ENCODE assay signal across 20 mouse cellular contexts in genomic region chr13:110342602-110343001, GRCm38 (mm10). TPM values are rescaled to one million over a fixed set of nuclear protein-coding genes. Genes with fewer than 3 reads are reported as not detected.
DNase-seq lines count a peak whose midpoint lies in the region; ATAC-seq lines count a peak whose summit lies in the region.
"Had no signal": no experiment of that assay in that cellular context is flagged by ENCODE, and none has a peak within 500 bp of the region (broad histone marks: within the 10 kb centered on the region; RNA-seq: fewer than 3 reads in every experiment).

No protein-coding gene starts in this region.

- no peaks in the 10 kb centered on the region for H3K27me3 ChIP-seq in forebrain, embryonic 12.5 days
- no peaks in the 10 kb centered on the region for H3K27me3 ChIP-seq in forebrain, embryonic 15.5 days
- H3K27me3 ChIP-seq in hindbrain, embryonic 14.5 days (ENCODE audit: control insufficient read depth, insufficient read depth, low read length) = no peaks in the 10 kb centered on the region
- H3K27me3 ChIP-seq in hindbrain, embryonic 12.5 days = no peaks in the 10 kb centered on the region
- no peaks in the 10 kb centered on the region for H3K27me3 ChIP-seq in forebrain, embryonic 14.5 days (replicated peaks; ENCODE audit: control insufficient read depth, insufficient read depth, low read length)
- H3K27me3 ChIP-seq: CH12.LX; embryonic facial prominence, embryonic 12.5 days; heart, embryonic 12.5 days had no signal

- H3K4me2 ChIP-seq in forebrain, embryonic 12.5 days = no peak overlapping the region
- H3K4me2 ChIP-seq in forebrain, embryonic 15.5 days (replicated peaks) = no peak overlapping the region
- H3K4me2 ChIP-seq in hindbrain, embryonic 14.5 days (replicated peaks) = no peak overlapping the region
- H3K4me2 ChIP-seq in hindbrain, embryonic 12.5 days (replicated peaks) = no peak overlapping the region
- H3K4me2 ChIP-seq in forebrain, embryonic 14.5 days (ENCODE audit: low read length) = no peak overlapping the region
- H3K4me2 ChIP-seq: embryonic facial prominence, embryonic 12.5 days; heart, embryonic 12.5 days had no signal

- no peak for DNase-seq in hindbrain, embryonic 14.5 days (ENCODE audit: low spot score)
- peak; percentile 31 for DNase-seq in forebrain, embryonic 14.5 days (ENCODE audit: low spot score)
- no peak for DNase-seq in retina, postnatal 1 day
- DNase-seq in right cerebral cortex, adult 2 months (ENCODE audit: low spot score in 2 of 2) = no peak
- DNase-seq: adrenal gland, adult 8-10 months; cerebellum, adult 11-12 months; cerebellum, adult 9-10 months; cerebellum, postnatal 25 days; gastrocnemius, postnatal 10 days; heart, adult 2 months; kidney, adult 2 months had no signal

- H3K36me3 ChIP-seq in forebrain, embryonic 12.5 days (replicated peaks) = no peaks in the 10 kb centered on the region
- H3K36me3 ChIP-seq in forebrain, embryonic 15.5 days = no peaks in the 10 kb centered on the region
- no peaks in the 10 kb centered on the region for H3K36me3 ChIP-seq in hindbrain, embryonic 14.5 days (replicated peaks; ENCODE audit: control insufficient read depth, insufficient read depth)
- H3K36me3 ChIP-seq in hindbrain, embryonic 12.5 days = no peaks in the 10 kb centered on the region
- H3K36me3 ChIP-seq in forebrain, embryonic 14.5 days (ENCODE audit: control insufficient read depth, insufficient read depth, low read length) = no peaks in the 10 kb centered on the region
- H3K36me3 ChIP-seq: embryonic facial prominence, embryonic 12.5 days; heart, embryonic 12.5 days had no signal

- no peak overlapping the region for H3K4me3 ChIP-seq in forebrain, embryonic 12.5 days (replicated peaks)
- no peak overlapping the region for H3K4me3 ChIP-seq in forebrain, embryonic 15.5 days
- H3K4me3 ChIP-seq in hindbrain, embryonic 14.5 days (replicated peaks; ENCODE audit: low read length) = no peak overlapping the region
- no peak overlapping the region for H3K4me3 ChIP-seq in hindbrain, embryonic 12.5 days
- no peak overlapping the region for H3K4me3 ChIP-seq in forebrain, embryonic 14.5 days (ENCODE audit: low read depth, low read length)
- H3K4me3 ChIP-seq: embryonic facial prominence, embryonic 12.5 days; heart, adult 2 months; heart, embryonic 12.5 days had no signal

- no peak overlapping the region for H3K9ac ChIP-seq in forebrain, embryonic 12.5 days
- H3K9ac ChIP-seq in forebrain, embryonic 15.5 days (replicated peaks) = no peak overlapping the region
- no peak overlapping the region for H3K9ac ChIP-seq in hindbrain, embryonic 14.5 days
- H3K9ac ChIP-seq in hindbrain, embryonic 12.5 days = no peak overlapping the region
- no peak overlapping the region for H3K9ac ChIP-seq in forebrain, embryonic 14.5 days (ENCODE audit: low read length)
- H3K9ac ChIP-seq: embryonic facial prominence, embryonic 12.5 days; heart, embryonic 12.5 days had no signal

- ATAC-seq in forebrain, embryonic 12.5 days (ENCODE audit: low FRiP score) = peak; percentile 60; the same call in 1 of the 2 replicates
- no peak; the same call in 1 of the 2 replicates for ATAC-seq in forebrain, embryonic 15.5 days (replicated peaks)
- ATAC-seq in hindbrain, embryonic 14.5 days (ENCODE audit: low FRiP score) = no peak
- ATAC-seq in hindbrain, embryonic 12.5 days (ENCODE audit: low FRiP score) = no peak
- no peak for ATAC-seq in forebrain, embryonic 14.5 days
- ATAC-seq: intestine, embryonic 16.5 days had no signal

- peaks cover 8% of the 10 kb centered on the region for H3K4me1 ChIP-seq in forebrain, embryonic 12.5 days
- peaks cover 4% of the 10 kb centered on the region; the same call in 1 of the 2 replicates for H3K4me1 ChIP-seq in forebrain, embryonic 15.5 days
- 0 out of 2 replicates have a peak, but pooled peaks cover 3% of the 10 kb centered on the region for H3K4me1 ChIP-seq in hindbrain, embryonic 14.5 days (replicated peaks; ENCODE audit: control insufficient read depth, insufficient read depth, low read length)
- peaks cover 5% of the 10 kb centered on the region for H3K4me1 ChIP-seq in hindbrain, embryonic 12.5 days
- no peaks in the 10 kb centered on the region for H3K4me1 ChIP-seq in forebrain, embryonic 14.5 days (ENCODE audit: control insufficient read depth, insufficient read depth, low read length)
- H3K4me1 ChIP-seq: heart, embryonic 12.5 days had no signal

- no peak overlapping the region for H3K27ac ChIP-seq in forebrain, embryonic 12.5 days
- no peak overlapping the region for H3K27ac ChIP-seq in forebrain, embryonic 15.5 days (replicated peaks)
- 0 out of 2 replicates have a peak overlapping the region, but pooled peaks have one; percentile 62 for H3K27ac ChIP-seq in hindbrain, embryonic 14.5 days
- no peak overlapping the region for H3K27ac ChIP-seq in hindbrain, embryonic 12.5 days
- H3K27ac ChIP-seq in forebrain, embryonic 14.5 days (ENCODE audit: low read depth, low read length) = no peak overlapping the region
- H3K27ac ChIP-seq: embryonic facial prominence, embryonic 12.5 days; heart, adult 2 months had no signal

- 24% methylated on average over 6 of the region's 6 CpGs for WGBS in forebrain, embryonic 12.5 days
- 12% methylated on average over 6 of the region's 6 CpGs for WGBS in forebrain, embryonic 15.5 days
- WGBS in hindbrain, embryonic 14.5 days = 60% methylated on average over 6 of the region's 6 CpGs
- WGBS in hindbrain, embryonic 12.5 days = 70% methylated on average over 6 of the region's 6 CpGs
- 12% methylated on average over 6 of the region's 6 CpGs for WGBS in forebrain, embryonic 14.5 days

- no peaks in the 10 kb centered on the region for H3K9me3 ChIP-seq in forebrain, embryonic 12.5 days
- H3K9me3 ChIP-seq in forebrain, embryonic 15.5 days = no peaks in the 10 kb centered on the region
- H3K9me3 ChIP-seq in hindbrain, embryonic 14.5 days (ENCODE audit: control insufficient read depth, low read length) = no peaks in the 10 kb centered on the region
- no peaks in the 10 kb centered on the region for H3K9me3 ChIP-seq in hindbrain, embryonic 12.5 days (replicated peaks)
- no peaks in the 10 kb centered on the region for H3K9me3 ChIP-seq in forebrain, embryonic 14.5 days (replicated peaks; ENCODE audit: control insufficient read depth, low read length)
- H3K9me3 ChIP-seq: embryonic facial prominence, embryonic 12.5 days; heart, embryonic 12.5 days had no signal

RNA-seq across cellular contexts. Expression of gene Gapt, which starts 14.4 kb away (rescaled TPM):
- polyA plus RNA-seq in forebrain, embryonic 12.5 days (2016; fragmentation: Nextera tagmentation; extraction: Ambion mirVana) = 0.09 TPM in 1 of 2 replicates, not detected in the other
- not detected in 2 replicates for polyA plus RNA-seq in forebrain, embryonic 15.5 days (2015; fragmentation: Nextera tagmentation; extraction: Ambion mirVana)
- 0.09 TPM in 1 of 2 replicates, not detected in the other for polyA plus RNA-seq in hindbrain, embryonic 14.5 days (2014; fragmentation: Nextera tagmentation; extraction: Ambion mirVana)
- 0.10 TPM in 1 of 2 replicates, not detected in the other for polyA plus RNA-seq in hindbrain, embryonic 12.5 days (2016; fragmentation: Nextera tagmentation; extraction: Ambion mirVana)
- not detected in 2 replicates for polyA plus RNA-seq in forebrain, embryonic 14.5 days (2014; fragmentation: Nextera tagmentation; extraction: Ambion mirVana)
- polyA plus RNA-seq: cortical plate, adult 2 months; frontal cortex, adult 2 months had no signal

RNA-seq across cellular contexts. Expression of gene Plk2, which starts 52.2 kb away (rescaled TPM):
- 103 and 106 TPM in 2 replicates for polyA plus RNA-seq in forebrain, embryonic 12.5 days (2016; fragmentation: Nextera tagmentation; extraction: Ambion mirVana)
- 177 and 183 TPM in 2 replicates for polyA plus RNA-seq in forebrain, embryonic 15.5 days (2015; fragmentation: Nextera tagmentation; extraction: Ambion mirVana)
- 142 and 150 TPM in 2 replicates for polyA plus RNA-seq in hindbrain, embryonic 14.5 days (2014; fragmentation: Nextera tagmentation; extraction: Ambion mirVana)
- polyA plus RNA-seq in hindbrain, embryonic 12.5 days (2016; fragmentation: Nextera tagmentation; extraction: Ambion mirVana) = 142 and 165 TPM in 2 replicates
- 152 and 191 TPM in 2 replicates for polyA plus RNA-seq in forebrain, embryonic 14.5 days (2014; fragmentation: Nextera tagmentation; extraction: Ambion mirVana)
